Mouse (Mus musculus): ENCODE results near the gene Plekhs1.
"Not testable (repeated sequence)": the region's sequence is repeated elsewhere in the genome, so short reads cannot be mapped to it uniquely, and the experiment has no call there.

The Plekhs1 gene

DNA sequence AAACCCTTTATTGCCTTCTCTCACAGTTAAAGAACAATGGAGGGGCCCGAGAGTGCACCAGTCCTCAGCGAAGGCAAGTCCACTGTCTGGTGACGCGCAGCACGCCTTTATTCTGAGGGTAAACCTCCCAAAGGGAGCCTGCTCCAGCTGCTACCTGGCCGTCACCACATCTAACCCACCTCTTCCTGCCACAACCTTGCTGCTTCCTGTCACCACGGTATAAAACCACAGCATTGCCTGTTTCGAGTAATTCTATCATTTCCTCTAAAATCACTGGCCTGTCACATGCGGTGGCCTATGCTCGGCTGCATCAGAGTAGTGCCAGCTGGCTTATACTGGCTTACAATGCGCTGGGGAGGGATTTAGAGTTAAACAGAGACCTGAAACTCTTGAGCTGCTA lies 69.1 kb downstream of the Plekhs1 start:
- not testable (repeated sequence) for DNase-seq (ENCODE audit: low spot score)

DNA sequence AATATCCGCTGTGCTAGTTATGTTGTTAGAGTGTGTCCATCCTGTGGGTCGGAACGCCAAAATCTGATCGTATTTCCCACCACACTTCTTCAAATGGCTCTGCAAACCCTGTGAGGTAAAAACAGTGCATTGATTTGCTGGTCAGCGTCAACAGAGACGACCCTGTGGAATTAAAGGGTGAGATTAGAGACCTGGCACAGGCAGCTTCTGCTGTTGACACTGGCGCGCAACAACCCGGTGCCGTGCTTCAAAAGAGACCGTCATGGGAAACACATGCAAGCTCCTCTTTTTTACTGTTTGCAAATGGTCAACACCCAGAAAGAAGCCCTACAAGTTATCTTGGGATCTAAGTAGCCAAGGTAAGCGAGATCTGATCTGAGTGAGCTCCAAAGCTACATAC lies 69.8 kb downstream of the Plekhs1 start:
- DNase-seq (ENCODE audit: low spot score), result no peak

DNA sequence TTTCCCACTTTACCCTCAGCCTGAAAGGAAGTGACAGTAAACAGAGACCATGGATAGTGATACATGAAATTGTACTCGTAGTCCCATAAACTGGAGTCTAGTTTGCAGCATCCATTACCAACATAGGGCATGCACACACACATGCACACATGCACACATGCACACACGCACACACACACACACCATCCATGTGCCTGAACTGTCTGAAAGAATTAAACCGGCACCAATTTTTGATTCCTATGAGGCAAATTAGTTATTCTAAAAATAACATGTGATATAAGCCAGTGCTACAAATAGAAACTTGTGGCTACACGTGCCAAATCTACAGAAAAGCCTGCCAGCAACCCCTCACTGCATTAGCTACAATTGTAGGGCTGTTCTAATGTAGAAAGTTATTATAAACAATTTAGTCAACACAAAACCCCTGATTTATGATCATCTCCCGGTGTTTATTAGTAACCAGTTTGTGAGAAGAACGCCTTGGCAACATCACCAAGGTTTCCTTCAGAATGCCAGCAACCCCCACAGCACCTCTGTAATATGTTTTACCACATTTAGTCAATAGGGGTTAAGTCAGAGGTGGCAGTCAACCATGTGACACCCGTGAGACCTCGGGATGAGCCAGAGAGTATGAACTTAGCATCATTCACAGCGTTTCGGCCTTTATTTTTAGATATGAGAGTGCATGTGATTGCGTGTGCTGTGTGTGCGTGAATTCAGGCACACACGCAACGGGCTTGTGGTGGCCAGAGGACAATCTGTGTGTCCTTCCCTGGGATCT lies 72.0 kb downstream of the Plekhs1 start:
- no peak for DNase-seq (ENCODE audit: low spot score)

DNA sequence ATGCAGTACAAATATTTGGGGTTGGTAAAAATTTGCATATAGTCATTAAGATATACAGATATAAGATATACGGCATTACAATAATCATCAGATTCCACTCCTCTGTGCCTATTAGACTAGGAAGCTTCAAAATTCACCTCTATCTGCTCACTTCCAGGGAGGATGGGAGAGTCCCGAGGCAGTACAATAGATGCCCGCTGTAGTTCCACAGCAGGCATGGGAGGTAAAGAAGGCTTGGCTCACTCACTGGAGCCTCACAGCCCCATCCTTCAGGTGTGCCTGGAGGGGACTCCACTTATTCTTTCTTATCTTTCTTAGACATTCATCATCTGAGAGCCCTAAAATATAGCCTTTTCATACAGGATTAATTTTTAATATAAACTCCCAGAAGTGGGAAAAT lies 72.9 kb downstream of the Plekhs1 start:
- DNase-seq (ENCODE audit: low spot score), result no peak

DNA sequence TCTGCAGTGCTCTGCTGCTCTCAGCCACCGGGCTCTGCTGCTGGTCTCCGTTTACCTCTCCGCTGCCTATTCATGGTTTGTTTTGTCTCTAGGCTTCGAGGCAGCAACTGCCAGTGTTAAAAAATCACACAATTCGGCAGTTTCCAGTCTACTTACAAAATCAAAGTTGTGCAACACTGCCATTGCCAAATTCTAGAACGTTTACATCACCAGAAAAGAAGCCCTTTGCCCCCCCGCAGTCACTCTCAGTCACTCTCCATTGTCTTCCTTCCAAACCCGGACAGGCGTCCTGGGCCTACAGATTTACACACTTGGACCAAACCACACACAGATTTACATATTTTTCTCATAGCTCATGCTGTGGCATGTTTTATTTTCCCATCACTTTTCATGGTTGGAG lies 73.6 kb downstream of the Plekhs1 start:
- no peak for DNase-seq (ENCODE audit: low spot score)

DNA sequence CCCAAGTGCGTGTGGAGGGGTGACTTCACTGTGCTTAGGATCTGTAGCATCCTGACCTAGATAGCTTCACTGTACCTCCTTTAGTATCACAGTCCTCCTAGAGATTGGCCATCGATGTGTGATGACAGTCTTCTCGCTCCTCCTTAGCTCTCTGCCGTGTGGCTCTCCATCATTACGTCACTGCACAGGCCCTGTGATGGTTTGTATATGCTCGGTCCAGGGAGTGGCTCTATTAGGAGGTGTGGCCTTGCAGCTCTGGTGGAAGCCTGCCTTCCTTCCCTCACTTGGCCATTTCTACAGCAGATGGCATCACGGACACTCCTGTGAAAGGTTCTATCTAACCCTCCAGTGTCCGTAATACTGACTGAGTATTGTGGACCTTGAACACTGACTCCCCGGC lies 74.3 kb downstream of the Plekhs1 start:
- no peak for DNase-seq (ENCODE audit: low spot score)
